Mouse (Mus musculus) embryo, embryonic 11 days (tissue): Measurements from ENCODE around the gene Med8.

ENCODE experiments used
- DNase-seq: peaks from one replicate; pipeline ENCODE4 v3.0.0-alpha.2; 2015

Med8 gene

GRCm38 (mm10) chr4:118416329-118416728, 7.2 kb downstream of the Med8 start:
- no peak for DNase-seq

- DNase-seq, result no peak
These were observed 8.1 kb downstream of the Med8 start for GRCm38 (mm10) chr4:118417112-118417797.

DNA sequence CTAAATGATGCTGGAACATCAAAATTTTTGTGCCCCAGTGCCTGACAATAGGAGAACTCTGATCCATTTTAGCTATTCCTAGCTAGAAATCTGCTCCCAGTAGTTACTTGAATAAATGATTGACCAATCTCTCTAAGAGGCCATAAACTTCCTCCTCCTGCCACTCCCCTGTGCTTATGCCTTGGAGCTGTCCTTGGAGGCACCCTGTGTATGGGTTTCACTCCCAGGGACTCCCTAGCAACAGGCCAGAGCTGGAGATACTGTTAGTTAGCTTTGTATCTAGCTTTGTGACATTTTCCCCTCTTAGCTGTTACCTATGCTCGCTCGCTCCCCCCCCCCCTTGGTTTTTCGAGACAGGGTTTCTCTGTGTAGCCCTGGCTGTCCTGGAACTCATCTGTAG, 12.2 kb downstream of the Med8 start:
- no peak for DNase-seq

- no peak for DNase-seq
These were observed 15.5 kb downstream of the Med8 start for GRCm38 (mm10) chr4:118424541-118425160.

GRCm38 (mm10) chr4:118425374-118425773, 16.2 kb downstream of the Med8 start:
- DNase-seq, result no peak

GRCm38 (mm10) chr4:118427415-118427767, 18.3 kb downstream of the Med8 start:
- no peak for DNase-seq

- DNase-seq, result peak; percentile 93
These were observed 18.8 kb downstream of the Med8 start, which contains the start of gene Elovl1 for GRCm38 (mm10) chr4:118427768-118428451. Gene Elovl1, plus strand, starts transcription at chr4:118428093.

GRCm38 (mm10) chr4:118428531-118429214, 19.5 kb downstream of the Med8 start:
- DNase-seq, result no peak

GRCm38 (mm10) chr4:118429215-118429895, 20.2 kb downstream of the Med8 start:
- no peak for DNase-seq

- no peak for DNase-seq
These were observed 23.2 kb downstream of the Med8 start for GRCm38 (mm10) chr4:118432332-118432731.

GRCm38 (mm10) chr4:118436820-118437603, 27.9 kb downstream of the Med8 start, which contains the start of gene Cdc20:
Gene Cdc20, minus strand, starts transcription at chr4:118437352.
- DNase-seq, result peak; percentile 97

DNA sequence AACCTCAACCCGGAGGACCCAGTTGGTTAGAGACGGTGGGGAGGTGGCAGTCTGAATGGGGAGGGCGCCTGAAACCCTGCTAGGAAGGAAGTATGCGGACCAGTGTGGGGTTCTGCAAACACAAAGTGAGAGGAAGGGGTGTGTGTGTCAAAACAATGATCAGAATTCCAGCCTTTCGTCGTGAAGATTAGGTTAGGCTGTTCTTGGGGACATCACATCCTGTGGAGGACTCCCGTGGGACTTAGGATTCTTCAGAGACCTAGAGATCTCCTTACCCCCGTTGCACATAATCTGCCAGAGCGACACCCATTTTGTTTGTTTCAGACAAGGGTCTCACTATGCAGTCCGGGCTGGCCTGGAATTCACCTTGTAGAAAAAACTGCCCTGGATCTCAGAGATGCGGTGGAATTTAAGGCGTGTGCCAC, 28.7 kb downstream of the Med8 start:
- DNase-seq, result peak; percentile 64

- no peak for DNase-seq
These were observed 36.0 kb downstream of the Med8 start for GRCm38 (mm10) chr4:118445088-118445487.

GRCm38 (mm10) chr4:118445781-118446414, 36.8 kb downstream of the Med8 start:
- DNase-seq, result peak; percentile 79

DNA sequence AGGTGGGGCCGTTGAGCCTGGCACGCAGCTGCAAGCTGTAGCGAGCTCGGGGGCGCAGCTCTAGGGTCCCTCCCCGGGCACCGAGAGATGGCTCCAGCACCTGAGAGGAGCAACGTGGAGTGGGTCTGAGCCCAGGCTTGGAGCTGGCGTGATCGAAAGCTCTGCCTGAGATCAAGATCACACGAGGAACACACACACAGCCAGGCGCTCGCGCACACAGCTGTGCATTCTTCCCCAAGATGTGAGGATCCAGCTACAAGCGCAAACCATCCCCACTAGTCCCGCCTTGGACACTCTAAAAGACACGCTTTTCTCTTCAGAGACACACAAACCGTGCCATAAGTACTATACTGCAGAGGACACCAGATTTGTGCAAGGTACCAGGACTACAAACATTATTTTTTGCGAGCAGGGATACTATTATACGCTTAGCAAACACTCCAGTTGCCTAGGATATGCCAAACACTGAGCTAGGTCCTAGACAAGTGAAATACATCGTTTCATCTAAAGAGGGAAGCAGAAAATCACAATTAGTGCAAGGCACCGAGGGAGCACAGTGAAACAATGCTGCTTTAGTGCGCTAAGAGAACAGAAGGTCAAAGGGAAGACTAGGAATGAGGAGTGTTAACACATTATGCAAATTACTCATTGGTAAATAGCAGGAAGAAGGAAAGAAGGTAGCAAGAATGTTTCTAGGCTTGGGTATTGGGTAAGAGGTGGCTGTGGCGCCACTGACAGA, 37.4 kb downstream of the Med8 start:
- peak; percentile 34 for DNase-seq

- no peak for DNase-seq
These were observed 48.3 kb downstream of the Med8 start, which contains the start of gene Mpl for GRCm38 (mm10) chr4:118457345-118457975. Gene Mpl, minus strand, starts transcription at chr4:118457513.

GRCm38 (mm10) chr4:118464956-118465355, 55.8 kb downstream of the Med8 start:
- DNase-seq, result no peak
